8 mouse cellular contexts compared by ENCODE assay signal in the genomic region with DNA sequence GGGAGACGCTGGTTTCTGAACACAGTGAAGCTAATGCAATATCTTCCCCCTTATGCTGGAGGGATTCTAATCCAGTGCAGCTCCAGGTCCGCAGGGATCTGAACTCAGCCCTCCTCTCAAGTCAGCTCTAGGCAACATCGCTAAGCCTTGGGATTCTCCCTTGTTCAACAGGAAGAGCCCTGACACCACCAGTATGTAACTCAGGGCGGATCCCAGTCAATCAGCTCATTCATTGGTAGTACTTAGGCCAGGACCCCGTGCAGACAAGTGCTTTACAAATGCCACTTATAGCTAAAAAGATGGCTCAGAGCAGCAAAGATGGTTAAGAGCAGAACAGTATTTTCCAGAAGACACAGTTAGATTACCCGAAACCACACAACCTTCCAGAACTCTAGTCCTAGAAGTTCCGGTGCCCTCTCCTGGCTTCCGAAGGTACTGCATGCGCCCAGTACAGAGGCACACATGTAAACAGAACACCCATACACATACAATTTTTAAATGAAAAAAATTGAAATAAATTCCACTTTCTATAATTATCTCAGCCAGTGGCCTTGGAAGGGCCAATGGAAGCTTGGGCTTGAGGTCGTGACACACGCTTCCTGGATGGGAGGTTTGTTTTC. TPM values are rescaled to one million over a fixed set of nuclear protein-coding genes. Genes with fewer than 3 reads are reported as not detected.
A peak's percentile ranks its signal among the peaks of the same experiment; 100 is the strongest.
DNase-seq lines count a peak whose midpoint lies in the region; ATAC-seq lines count a peak whose summit lies in the region.

No protein-coding gene starts in this region.

- no peaks in the 10 kb centered on the region for H3K36me3 ChIP-seq in hindbrain, embryonic 11.5 days (ENCODE audit: control insufficient read depth, insufficient read depth, low read length)
- no peaks in the 10 kb centered on the region for H3K36me3 ChIP-seq in lung, embryonic 16.5 days (ENCODE audit: control insufficient read depth, insufficient read depth, low read length)

- H3K4me2 ChIP-seq in hindbrain, embryonic 11.5 days (replicated peaks; ENCODE audit: low read depth, low read length), result peak overlapping the region; percentile 5; the same call in 1 of the 2 replicates
- peak overlapping the region; percentile 46 for H3K4me2 ChIP-seq in lung, embryonic 16.5 days (ENCODE audit: low read depth, low read length)

- WGBS in hindbrain, embryonic 11.5 days, result 28% methylated on average over 11 of the region's 11 CpGs
- 20% methylated on average over 11 of the region's 11 CpGs for WGBS in lung, embryonic 16.5 days

- no peak overlapping the region for H3K9ac ChIP-seq in hindbrain, embryonic 11.5 days (ENCODE audit: low read depth, low read length)
- peak overlapping the region; percentile 34; the same call in 1 of the 2 replicates for H3K9ac ChIP-seq in lung, embryonic 16.5 days (ENCODE audit: low read length)

- H3K9me3 ChIP-seq in hindbrain, embryonic 11.5 days (ENCODE audit: control insufficient read depth, low read length), result no peaks in the 10 kb centered on the region
- no peaks in the 10 kb centered on the region for H3K9me3 ChIP-seq in lung, embryonic 16.5 days (ENCODE audit: control insufficient read depth, low read length)

- H3K4me3 ChIP-seq in hindbrain, embryonic 11.5 days (ENCODE audit: low read depth, low read length), result no peak overlapping the region
- peak overlapping the region; percentile 20 for H3K4me3 ChIP-seq in lung, embryonic 16.5 days (ENCODE audit: low read length)

- ATAC-seq in hindbrain, embryonic 11.5 days (ENCODE audit: low FRiP score), result no peak
- peak; percentile 73; the same call in 1 of the 2 replicates for ATAC-seq in lung, embryonic 16.5 days (ENCODE audit: low read depth)

- H3K4me1 ChIP-seq in hindbrain, embryonic 11.5 days (replicated peaks; ENCODE audit: control insufficient read depth, insufficient read depth, low read length), result peaks cover 3% of the 10 kb centered on the region; the same call in 1 of the 2 replicates
- H3K4me1 ChIP-seq in lung, embryonic 16.5 days (replicated peaks; ENCODE audit: control insufficient read depth, insufficient read depth, low read length), result 0 out of 2 replicates have a peak, but pooled peaks cover 4% of the 10 kb centered on the region

- H3K27ac ChIP-seq in hindbrain, embryonic 11.5 days (ENCODE audit: low read depth, low read length), result no peak overlapping the region
- H3K27ac ChIP-seq in lung, embryonic 16.5 days (ENCODE audit: low read length), result no peak overlapping the region

- DNase-seq in NIH3T3 (ENCODE audit: low read depth), result peak; percentile 95
- peak; percentile 94 to 97 for DNase-seq in cerebellum, postnatal 10 days
- DNase-seq in frontal cortex, postnatal 10 days (ENCODE audit: low spot score in 2 of 2), result peak; percentile 46 to 79
- DNase-seq in hindbrain, embryonic 11.5 days (ENCODE audit: low spot score), result peak; percentile 91
- peak; percentile 83 for DNase-seq in layer of hippocampus, adult 9-11 months
- peak; percentile 75 for DNase-seq in ovary, postnatal 10 days (ENCODE audit: low spot score)
- peak; percentile 55 to 80 for DNase-seq in thymus, postnatal 10 days (ENCODE audit: low spot score in 2 of 2)

- H3K27me3 ChIP-seq in hindbrain, embryonic 11.5 days (ENCODE audit: control insufficient read depth, insufficient read depth, low read length), result no peaks in the 10 kb centered on the region
- H3K27me3 ChIP-seq in lung, embryonic 16.5 days (ENCODE audit: control insufficient read depth, insufficient read depth, low read depth, low read length), result no peaks in the 10 kb centered on the region

RNA-seq across cellular contexts. Expression of gene Neurl1a, which starts 9.7 kb away (rescaled TPM):
- polyA plus RNA-seq in hindbrain, embryonic 11.5 days (2014; fragmentation: Nextera tagmentation; extraction: Ambion mirVana), result 2.9 and 3.4 TPM in 2 replicates
- 4.0 and 4.3 TPM in 2 replicates for polyA plus RNA-seq in lung, embryonic 16.5 days (2015; fragmentation: Nextera tagmentation; extraction: Ambion mirVana)

RNA-seq across cellular contexts. Expression of gene Calhm3, which starts 11.3 kb away (rescaled TPM):
- not detected in 2 replicates for polyA plus RNA-seq in hindbrain, embryonic 11.5 days (2014; fragmentation: Nextera tagmentation; extraction: Ambion mirVana)
- not detected in 2 replicates for polyA plus RNA-seq in lung, embryonic 16.5 days (2015; fragmentation: Nextera tagmentation; extraction: Ambion mirVana)

RNA-seq across cellular contexts. Expression of gene Calhm1, which starts 24.8 kb away (rescaled TPM):
- polyA plus RNA-seq in hindbrain, embryonic 11.5 days (2014; fragmentation: Nextera tagmentation; extraction: Ambion mirVana), result not detected in 2 replicates
- polyA plus RNA-seq in lung, embryonic 16.5 days (2015; fragmentation: Nextera tagmentation; extraction: Ambion mirVana), result not detected in 2 replicates

RNA-seq across cellular contexts. Expression of gene Calhm2, which starts 30.8 kb away (rescaled TPM):
- 0.42 and 0.78 TPM in 2 replicates for polyA plus RNA-seq in hindbrain, embryonic 11.5 days (2014; fragmentation: Nextera tagmentation; extraction: Ambion mirVana)
- 7.8 and 8.3 TPM in 2 replicates for polyA plus RNA-seq in lung, embryonic 16.5 days (2015; fragmentation: Nextera tagmentation; extraction: Ambion mirVana)
